Mouse (Mus musculus): ENCODE measurements around the gene Anapc7. TPM values are rescaled to one million over a fixed set of nuclear protein-coding genes. Genes with fewer than 3 reads are reported as not detected.

Gene Anapc7
- polyA plus RNA-seq, 1 experiment: 40.7 TPM

- no peak for DNase-seq (ENCODE audit: extremely low spot score in 1 of 2, low spot score in 1 of 2)
Measured at GRCm38 (mm10) chr5:122487825-122488224, 66.3 kb downstream of the Anapc7 start.

- no peak for DNase-seq (ENCODE audit: extremely low spot score in 1 of 2, low spot score in 1 of 2)
Measured at GRCm38 (mm10) chr5:122490148-122490547, 68.7 kb downstream of the Anapc7 start.

- DNase-seq (ENCODE audit: extremely low spot score in 1 of 2, low spot score in 1 of 2): no peak
Measured at GRCm38 (mm10) chr5:122491385-122491784, 69.9 kb downstream of the Anapc7 start.

GRCm38 (mm10) chr5:122493035-122493434 is 71.5 kb downstream of the Anapc7 start:
- DNase-seq (ENCODE audit: extremely low spot score in 1 of 2, low spot score in 1 of 2): no peak

GRCm38 (mm10) chr5:122494449-122494848 is 73.0 kb downstream of the Anapc7 start:
- no peak for DNase-seq (ENCODE audit: extremely low spot score in 1 of 2, low spot score in 1 of 2)

Other genes starting within 250 kb of the Anapc7 start
- 3.4 and 5.9 TPM in 2 replicates for gene Hvcn1, start 214.9 kb upstream of the Anapc7 start, polyA plus RNA-seq (2012; rRNA removed)
- gene Tctn1, start 157.2 kb upstream of the Anapc7 start, polyA plus RNA-seq (2012; rRNA removed): 39.5 and 46.5 TPM in 2 replicates
- 30.5 and 31.4 TPM in 2 replicates for gene Pptc7, start 137.3 kb upstream of the Anapc7 start, polyA plus RNA-seq (2012; rRNA removed)
- 8.7 and 10.8 TPM in 2 replicates for gene Rad9b, start 67.5 kb upstream of the Anapc7 start, polyA plus RNA-seq (2012; rRNA removed)
- gene Vps29, start 67.3 kb upstream of the Anapc7 start, polyA plus RNA-seq (2012; rRNA removed): 188 and 192 TPM in 2 replicates
- gene Gpn3, start 49.8 kb upstream of the Anapc7 start, polyA plus RNA-seq (2012; rRNA removed): 30.4 and 33.0 TPM in 2 replicates
- gene Fam216a, start 49.3 kb upstream of the Anapc7 start, polyA plus RNA-seq (2012; rRNA removed): 102 TPM in 2 replicates
- gene Arpc3, start 29.8 kb upstream of the Anapc7 start, polyA plus RNA-seq (2012; rRNA removed): 257 and 268 TPM in 2 replicates
- gene Atp2a2, start 80.5 kb downstream of the Anapc7 start, polyA plus RNA-seq (2012; rRNA removed): 269 and 275 TPM in 2 replicates
- gene Ift81, start 192.8 kb downstream of the Anapc7 start, polyA plus RNA-seq (2012; rRNA removed): 24.0 and 29.0 TPM in 2 replicates
- 14.3 and 16.3 TPM in 2 replicates for gene P2rx7, start 222.2 kb downstream of the Anapc7 start, polyA plus RNA-seq (2012; rRNA removed)

Data from frontal cortex, adult 2 months (tissue).